In genomic region chr3:54598296-54598695, GRCm38 (mm10) we compare ENCODE assay signal across 17 mouse cellular contexts.
DNase-seq lines count a peak whose midpoint lies in the region; ATAC-seq and TF ChIP-seq lines count a peak whose summit lies in the region.
"Had no signal": no experiment of that assay in that cellular context is flagged by ENCODE, and none has a peak within 500 bp of the region (broad histone marks: within the 10 kb centered on the region; RNA-seq: fewer than 3 reads in every experiment).

No protein-coding gene starts in this region.

- H3K9ac ChIP-seq in intestine, embryonic 14.5 days (ENCODE audit: low read length): no peak overlapping the region
- H3K9ac ChIP-seq in intestine, postnatal 0 days (ENCODE audit: low read depth, low read length): no peak overlapping the region
- H3K9ac ChIP-seq in embryonic facial prominence, embryonic 15.5 days: no peak overlapping the region
- no peak overlapping the region for H3K9ac ChIP-seq in midbrain, postnatal 0 days (replicated peaks; ENCODE audit: low read length, poor library complexity, severe bottlenecking)
- H3K9ac ChIP-seq: heart, embryonic 15.5 days; liver, embryonic 12.5 days; lung, embryonic 14.5 days; neural tube, embryonic 13.5 days had no signal

- WGBS in intestine, embryonic 14.5 days: 69% methylated on average over 5 of the region's 5 CpGs
- WGBS in intestine, postnatal 0 days: 69% methylated on average over 5 of the region's 5 CpGs
- WGBS in embryonic facial prominence, embryonic 15.5 days: 73% methylated on average over 5 of the region's 5 CpGs
- 34% methylated on average over 5 of the region's 5 CpGs for WGBS in midbrain, postnatal 0 days

- no peaks in the 10 kb centered on the region for H3K27me3 ChIP-seq in intestine, embryonic 14.5 days (replicated peaks; ENCODE audit: control insufficient read depth, insufficient read depth, low read length)
- no peaks in the 10 kb centered on the region for H3K27me3 ChIP-seq in intestine, postnatal 0 days (replicated peaks; ENCODE audit: control insufficient read depth, insufficient read depth, low read length)
- H3K27me3 ChIP-seq in embryonic facial prominence, embryonic 15.5 days: no peaks in the 10 kb centered on the region
- no peaks in the 10 kb centered on the region for H3K27me3 ChIP-seq in midbrain, postnatal 0 days (ENCODE audit: insufficient read depth, low read length)
- H3K27me3 ChIP-seq: heart, embryonic 15.5 days; liver, embryonic 12.5 days; neural tube, embryonic 13.5 days had no signal

- DNase-seq in embryo, embryonic 10 days (ENCODE audit: low spot score): peak; percentile 42
- DNase-seq in embryo, embryonic 10.5 days (ENCODE audit: low spot score): no peak
- no peak for DNase-seq in intestine, embryonic 14.5 days (ENCODE audit: low spot score)
- DNase-seq in midbrain, postnatal 0 days (ENCODE audit: low spot score): peak; percentile 7
- no peak for DNase-seq in frontal cortex, postnatal 10 days (ENCODE audit: low spot score in 2 of 2)
- no peak for DNase-seq in urinary bladder, postnatal 4 days (ENCODE audit: low spot score in 2 of 2)
- DNase-seq: cerebellum, postnatal 25 days; kidney, postnatal 25 days; lung, embryonic 14.5 days; right cerebral cortex, postnatal 25 days; thymus, adult 18-20 months had no signal

- no peaks in the 10 kb centered on the region for H3K4me1 ChIP-seq in intestine, embryonic 14.5 days (replicated peaks; ENCODE audit: control insufficient read depth, insufficient read depth, low read length)
- H3K4me1 ChIP-seq in intestine, postnatal 0 days (replicated peaks; ENCODE audit: control insufficient read depth, insufficient read depth, low read length): no peaks in the 10 kb centered on the region
- H3K4me1 ChIP-seq in embryonic facial prominence, embryonic 15.5 days: no peaks in the 10 kb centered on the region
- no peaks in the 10 kb centered on the region for H3K4me1 ChIP-seq in midbrain, postnatal 0 days (ENCODE audit: insufficient read depth, low read length)
- H3K4me1 ChIP-seq: heart, embryonic 15.5 days had no signal

- H3K36me3 ChIP-seq in intestine, embryonic 14.5 days (ENCODE audit: control insufficient read depth, insufficient read depth, low read length): no peaks in the 10 kb centered on the region
- no peaks in the 10 kb centered on the region for H3K36me3 ChIP-seq in intestine, postnatal 0 days (ENCODE audit: control insufficient read depth, insufficient read depth)
- no peaks in the 10 kb centered on the region for H3K36me3 ChIP-seq in embryonic facial prominence, embryonic 15.5 days
- H3K36me3 ChIP-seq in midbrain, postnatal 0 days (ENCODE audit: insufficient read depth, low read length): no peaks in the 10 kb centered on the region
- H3K36me3 ChIP-seq: heart, embryonic 15.5 days; liver, embryonic 12.5 days; neural tube, embryonic 13.5 days had no signal

- H3K27ac ChIP-seq in intestine, embryonic 14.5 days (ENCODE audit: low read depth): peak overlapping the region; percentile 19; the same call in 1 of the 2 replicates
- no peak overlapping the region for H3K27ac ChIP-seq in intestine, postnatal 0 days (ENCODE audit: low read depth, low read length)
- peak overlapping the region; percentile 53; the same call in 1 of the 2 replicates for H3K27ac ChIP-seq in embryonic facial prominence, embryonic 15.5 days (replicated peaks)
- no peak overlapping the region for H3K27ac ChIP-seq in midbrain, postnatal 0 days (ENCODE audit: low read depth, low read length)
- H3K27ac ChIP-seq: heart, embryonic 15.5 days; liver, embryonic 12.5 days; neural tube, embryonic 13.5 days had no signal

- H3K4me3 ChIP-seq in intestine, embryonic 14.5 days (ENCODE audit: low read depth, low read length): no peak overlapping the region
- H3K4me3 ChIP-seq in intestine, postnatal 0 days (ENCODE audit: low read depth, low read length): no peak overlapping the region
- H3K4me3 ChIP-seq in embryonic facial prominence, embryonic 15.5 days (replicated peaks): no peak overlapping the region
- H3K4me3 ChIP-seq in midbrain, postnatal 0 days (ENCODE audit: low read depth, low read length): no peak overlapping the region
- H3K4me3 ChIP-seq: heart, embryonic 15.5 days; liver, embryonic 12.5 days; neural tube, embryonic 13.5 days had no signal

- no peak for TF ChIP-seq CTCF in intestine, postnatal 0 days (IDR thresholded peaks at IDR 0.05; ENCODE audit: low read depth)
- no peak for TF ChIP-seq CTCF in midbrain, postnatal 0 days (IDR thresholded peaks at IDR 0.05)

- ATAC-seq in intestine, embryonic 14.5 days (replicated peaks; ENCODE audit: low FRiP score, low TSS enrichment, low read depth): no peak
- no peak for ATAC-seq in intestine, postnatal 0 days
- ATAC-seq in embryonic facial prominence, embryonic 15.5 days (ENCODE audit: insufficient number of reproducible peaks, low FRiP score, low TSS enrichment, low read depth): no peak
- ATAC-seq in midbrain, postnatal 0 days (ENCODE audit: low FRiP score): no peak
- ATAC-seq: forebrain, embryonic 16.5 days; liver, embryonic 12.5 days had no signal

- no peak overlapping the region for H3K4me2 ChIP-seq in intestine, embryonic 14.5 days (ENCODE audit: low read length)
- no peak overlapping the region for H3K4me2 ChIP-seq in intestine, postnatal 0 days (replicated peaks; ENCODE audit: low read depth)
- H3K4me2 ChIP-seq in embryonic facial prominence, embryonic 15.5 days (replicated peaks): no peak overlapping the region
- no peak overlapping the region for H3K4me2 ChIP-seq in midbrain, postnatal 0 days (ENCODE audit: low read depth, low read length, poor library complexity, severe bottlenecking)
- H3K4me2 ChIP-seq: heart, embryonic 15.5 days; liver, embryonic 12.5 days; lung, embryonic 14.5 days; neural tube, embryonic 13.5 days had no signal

- no peaks in the 10 kb centered on the region for H3K9me3 ChIP-seq in intestine, embryonic 14.5 days (ENCODE audit: control insufficient read depth, low read length)
- no peaks in the 10 kb centered on the region for H3K9me3 ChIP-seq in intestine, postnatal 0 days (ENCODE audit: control insufficient read depth)
- H3K9me3 ChIP-seq in embryonic facial prominence, embryonic 15.5 days (replicated peaks): no peaks in the 10 kb centered on the region
- no peaks in the 10 kb centered on the region for H3K9me3 ChIP-seq in midbrain, postnatal 0 days (ENCODE audit: low read length)
- H3K9me3 ChIP-seq: heart, embryonic 15.5 days; liver, embryonic 12.5 days; neural tube, embryonic 13.5 days had no signal

Comparison
In these comparisons a context has a peak if more than half of its experiments do, and no peak if none do; other contexts are left out.
1. DNase-seq: peak in embryo, embryonic 10 days (single experiment) and midbrain, postnatal 0 days (single experiment); none in embryo, embryonic 10.5 days (single experiment), intestine, embryonic 14.5 days (single experiment), frontal cortex, postnatal 10 days (0 of 2) and urinary bladder, postnatal 4 days (0 of 2).
2. H3K27ac ChIP-seq: peak in intestine, embryonic 14.5 days (single experiment) and embryonic facial prominence, embryonic 15.5 days (single experiment); none in intestine, postnatal 0 days (single experiment) and midbrain, postnatal 0 days (single experiment).